Mouse (Mus musculus) lung, embryonic 14.5 days (tissue): ENCODE data around the gene Ccdc146. TPM values are rescaled to one million over a fixed set of nuclear protein-coding genes. Genes with fewer than 3 reads are reported as not detected.

Experiments used
- ATAC-seq: fragments of 200-750 bp; cut with Nextera tagmentation; 2 replicates; pipeline ENCODE4 v1.8.0; 2017; ENCODE audit warnings: mild to moderate bottlenecking, moderate TSS enrichment, moderate library complexity; ENCODE audit not compliant: insufficient read depth
- DNase-seq: peaks from one replicate; pipeline ENCODE4 v3.0.0-alpha.2; 2015
- H3K27ac ChIP-seq: fragments of 300-500 bp; sonication (generic); 2 replicates; pipeline ENCODE4 v1.5.1; 2014; ENCODE audit warnings: low read depth, mild to moderate bottlenecking, moderate library complexity
- H3K27me3 ChIP-seq: fragments of 300-500 bp; sonication (generic); 2 replicates; pipeline ENCODE4 v1.6.1; 2014; ENCODE audit warnings: low read length, control low read depth; ENCODE audit not compliant: insufficient read depth
- H3K36me3 ChIP-seq: fragments of 300-500 bp; sonication (generic); 2 replicates; pipeline ENCODE4 v1.6.1; 2014; ENCODE audit warnings: control low read depth; ENCODE audit not compliant: insufficient read depth
- H3K4me1 ChIP-seq: fragments of 300-500 bp; sonication (generic); 2 replicates; pipeline ENCODE4 v1.6.1; 2014; ENCODE audit warnings: antibody characterized with exemption, control low read depth; ENCODE audit not compliant: insufficient read depth
- H3K4me2 ChIP-seq: fragments of 300-500 bp; sonication (generic); 2 replicates; pipeline ENCODE4 v1.6.1; 2014; ENCODE audit warnings: mild to moderate bottlenecking
- H3K4me3 ChIP-seq: fragments of 300-500 bp; sonication (generic); 2 replicates; pipeline ENCODE4 v1.5.1; 2014; ENCODE audit warnings: low read depth, low read length
- H3K9ac ChIP-seq: fragments of 300-500 bp; sonication (generic); 2 replicates; pipeline ENCODE4 v1.6.1; 2014
- H3K9me3 ChIP-seq: fragments of 300-500 bp; sonication (generic); 2 replicates; pipeline ENCODE4 v1.6.1; 2016; ENCODE audit warnings: low read depth, low read length, control low read depth
- CTCF ChIP-seq: IDR thresholded peaks from 2 replicates; pipeline ENCODE4 v1.5.1; 2016; ENCODE audit warnings: antibody characterized with exemption, low read depth
- WGBS: fragments of 180-500 bp; shearing (Covaris S2); extraction: QIAGEN DNeasy Blood & Tissue Kit; methylation state at CpG from one replicate; pipeline ENCODE4 v1.1.7; 2014; 5-methylcytosine and 5-hydroxymethylcytosine counted together
- polyA plus RNA-seq: library from polyadenylated mRNA; unstranded; fragments of >200 nt; fragmentation: Nextera tagmentation; extraction: Ambion mirVana; gene quantifications from 2 replicates; pipeline ENCODE4 v1.2.1, GENCODE M21; 2014

The Ccdc146 gene
- polyA plus RNA-seq, 1 experiment from 2014 or later = 0.18 TPM

DNA sequence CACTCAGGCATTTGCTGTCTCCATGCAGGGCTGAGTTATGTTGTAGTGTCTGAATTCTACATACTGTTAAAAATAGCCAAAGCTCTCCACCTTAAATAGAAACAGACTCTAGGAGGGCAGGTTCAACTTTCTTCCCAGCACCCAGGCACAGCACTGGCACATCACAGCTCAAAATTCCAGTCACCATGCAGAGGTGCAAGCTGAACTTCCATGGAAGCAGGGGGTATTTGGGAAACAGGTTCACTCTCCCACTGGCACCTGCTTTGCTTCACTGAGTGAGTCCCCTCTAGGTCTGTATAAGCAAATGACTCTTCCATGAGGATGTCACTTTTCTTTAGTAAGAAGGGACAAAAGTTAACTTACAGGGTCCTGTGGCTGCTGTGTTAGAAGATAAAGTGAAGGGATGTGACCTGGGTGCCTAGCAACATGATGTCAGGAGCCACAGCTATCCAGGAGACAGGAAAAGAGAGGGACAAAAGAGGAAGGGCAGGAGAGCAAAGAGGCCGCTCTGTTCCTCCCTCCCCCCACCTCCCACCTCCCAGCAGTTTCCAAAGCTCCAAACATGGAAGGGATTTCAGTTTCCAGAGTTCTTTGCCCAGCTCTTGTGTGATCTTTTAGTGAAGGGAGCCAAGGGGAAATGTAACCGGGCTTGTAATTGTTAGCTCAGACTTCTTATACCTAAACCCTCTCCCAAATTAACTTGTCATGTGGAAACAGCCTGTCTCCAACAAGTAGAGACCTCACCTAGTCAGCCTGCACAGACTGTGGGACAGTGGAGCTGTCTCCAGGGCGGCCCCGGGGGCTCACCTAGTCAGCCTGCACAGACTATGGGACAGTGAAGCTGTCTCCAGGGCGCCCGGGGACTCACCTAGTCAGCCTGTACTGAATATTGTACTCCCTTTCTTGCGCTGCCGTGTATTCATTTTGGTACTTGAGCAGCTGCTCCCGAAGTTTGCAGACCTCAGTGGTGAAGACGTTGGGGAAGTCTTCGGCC, 94.5 kb downstream of the Ccdc146 start:
- H3K4me1 ChIP-seq = no peaks in the 10 kb centered on the region
- H3K4me3 ChIP-seq = no peak overlapping the region
- H3K4me2 ChIP-seq = no peak overlapping the region
- ATAC-seq (peak; percentile 28; the same call in 1 of the 2 replicates), DNase-seq (no peak)
- H3K27ac ChIP-seq = peak overlapping the region; percentile 51; the same call in 1 of the 2 replicates
- H3K9ac ChIP-seq = no peak overlapping the region
- H3K9me3 ChIP-seq = no peaks in the 10 kb centered on the region
- no peaks in the 10 kb centered on the region for H3K27me3 ChIP-seq
- 62% methylated on average over 11 of the region's 11 CpGs for WGBS
- no peak for TF ChIP-seq CTCF
- no peaks in the 10 kb centered on the region for H3K36me3 ChIP-seq

DNA sequence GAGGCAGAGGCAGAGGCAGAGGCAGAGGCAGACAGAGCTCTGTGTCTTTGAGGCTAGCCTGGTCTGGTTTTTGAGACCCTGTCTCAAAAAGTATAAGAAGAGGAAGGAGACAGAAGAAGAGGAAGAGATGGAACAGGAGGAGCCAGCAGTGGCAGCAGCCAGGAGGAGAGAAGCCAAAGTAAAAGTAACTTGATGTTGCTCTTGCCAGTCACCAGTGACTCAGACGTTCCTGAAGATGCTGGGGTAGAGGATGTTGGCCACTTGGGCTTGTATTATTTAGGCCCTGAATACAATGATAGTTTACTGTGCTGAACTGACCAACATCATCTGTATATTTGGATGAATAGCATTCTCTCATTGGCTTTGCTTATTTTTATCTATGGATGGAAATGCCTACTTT, 95.9 kb downstream of the Ccdc146 start:
- Histone ChIP-seq H3K4me2 (no peak overlapping the region), H3K27ac (no peak overlapping the region), H3K9me3 (no peaks in the 10 kb centered on the region), H3K4me3 (no peak overlapping the region), H3K27me3 (no peaks in the 10 kb centered on the region), H3K9ac (no peak overlapping the region), H3K4me1 (no peaks in the 10 kb centered on the region), H3K36me3 (no peaks in the 10 kb centered on the region)
- DNase-seq = no peak
- WGBS = 64% methylated on average over 1 of the region's 1 CpGs
- TF ChIP-seq CTCF = no peak
- no peak for ATAC-seq

- Histone ChIP-seq H3K4me1 (no peaks in the 10 kb centered on the region), H3K4me2 (no peak overlapping the region), H3K27ac (no peak overlapping the region), H3K4me3 (no peak overlapping the region), H3K27me3 (no peaks in the 10 kb centered on the region), H3K36me3 (no peaks in the 10 kb centered on the region), H3K9ac (no peak overlapping the region), H3K9me3 (no peaks in the 10 kb centered on the region)
- DNase-seq (peak; percentile 76), ATAC-seq (no peak)
- 17% methylated on average over 1 of the region's 1 CpGs for WGBS
- TF ChIP-seq CTCF = peak; percentile 79
Observed at GRCm38 (mm10) chr5:21326494-21326893, 98.0 kb downstream of the Ccdc146 start.

DNA sequence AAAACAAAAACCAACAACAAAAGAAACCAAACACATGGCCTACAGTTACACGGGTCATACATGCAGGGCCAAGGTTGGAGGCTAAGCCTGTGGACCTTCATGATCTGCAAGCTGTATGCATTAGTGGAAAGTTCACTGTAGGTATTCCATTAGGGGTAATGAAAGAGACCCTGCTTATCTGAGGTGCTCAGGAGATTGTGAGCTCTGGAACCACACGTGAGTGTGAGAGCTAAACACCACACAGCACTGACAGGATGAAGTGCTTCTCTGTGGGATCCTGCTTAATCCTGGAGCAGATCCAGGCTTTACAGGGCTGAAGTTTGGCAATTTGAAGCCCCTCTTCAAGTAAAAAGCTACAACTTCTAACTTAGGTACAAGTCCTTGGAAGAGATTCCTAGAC, 104.3 kb downstream of the Ccdc146 start:
- no peak overlapping the region for H3K9ac ChIP-seq
- H3K4me1 ChIP-seq = no peaks in the 10 kb centered on the region
- no peaks in the 10 kb centered on the region for H3K27me3 ChIP-seq
- ATAC-seq (no peak), DNase-seq (no peak)
- no peak overlapping the region for H3K4me3 ChIP-seq
- no peaks in the 10 kb centered on the region for H3K36me3 ChIP-seq
- WGBS = 57% methylated on average over 2 of the region's 2 CpGs
- TF ChIP-seq CTCF = no peak
- H3K9me3 ChIP-seq = no peaks in the 10 kb centered on the region
- no peak overlapping the region for H3K4me2 ChIP-seq
- no peak overlapping the region for H3K27ac ChIP-seq

GRCm38 (mm10) chr5:21314696-21315095, 109.8 kb downstream of the Ccdc146 start:
- H3K9ac ChIP-seq = no peak overlapping the region
- no peak for ATAC-seq
- H3K36me3 ChIP-seq = no peaks in the 10 kb centered on the region
- no peak overlapping the region for H3K4me2 ChIP-seq
- WGBS = 80% methylated on average over 3 of the region's 3 CpGs
- DNase-seq = no peak
- no peak overlapping the region for H3K4me3 ChIP-seq
- no peak overlapping the region for H3K27ac ChIP-seq
- H3K27me3 ChIP-seq = no peaks in the 10 kb centered on the region
- no peak for TF ChIP-seq CTCF
- no peaks in the 10 kb centered on the region for H3K9me3 ChIP-seq
- no peaks in the 10 kb centered on the region for H3K4me1 ChIP-seq

DNA sequence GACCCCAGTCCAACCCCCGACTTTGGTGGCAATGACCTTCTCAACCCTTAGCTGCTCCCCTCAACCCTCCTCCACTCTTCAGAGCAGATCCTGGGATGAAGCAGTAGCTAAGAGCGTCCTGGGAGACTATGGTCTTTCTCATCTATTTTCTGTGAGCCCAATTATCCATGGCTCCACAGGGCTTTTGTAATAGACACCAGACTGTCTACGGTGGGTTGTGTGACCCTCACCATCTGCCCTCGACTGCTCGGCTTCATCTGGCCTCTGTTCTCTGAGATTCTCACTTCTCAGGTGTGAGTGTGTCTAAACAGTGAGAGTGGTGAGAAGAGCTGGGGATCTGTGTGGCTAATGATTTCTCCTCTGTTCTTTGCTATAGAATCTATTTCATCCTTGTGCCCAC, 117.3 kb downstream of the Ccdc146 start:
- no peaks in the 10 kb centered on the region for H3K27me3 ChIP-seq
- H3K4me2 ChIP-seq = no peak overlapping the region
- no peak for DNase-seq
- H3K9me3 ChIP-seq = no peaks in the 10 kb centered on the region
- TF ChIP-seq CTCF = no peak
- H3K9ac ChIP-seq = no peak overlapping the region
- no peaks in the 10 kb centered on the region for H3K36me3 ChIP-seq
- no peak for ATAC-seq
- 84% methylated on average over 5 of the region's 5 CpGs for WGBS
- no peaks in the 10 kb centered on the region for H3K4me1 ChIP-seq
- H3K27ac ChIP-seq = no peak overlapping the region
- H3K4me3 ChIP-seq = no peak overlapping the region

GRCm38 (mm10) chr5:21301011-21301410, 123.5 kb downstream of the Ccdc146 start:
- Histone ChIP-seq H3K4me2 (no peak overlapping the region), H3K9me3 (no peaks in the 10 kb centered on the region), H3K27ac (no peak overlapping the region), H3K9ac (no peak overlapping the region), H3K4me1 (no peaks in the 10 kb centered on the region), H3K4me3 (no peak overlapping the region), H3K36me3 (no peaks in the 10 kb centered on the region), H3K27me3 (no peaks in the 10 kb centered on the region)
- ATAC-seq (no peak), DNase-seq (peak; percentile 60)
- WGBS = 52% methylated on average over 6 of the region's 6 CpGs
- TF ChIP-seq CTCF = no peak
